Mouse (Mus musculus): Measurements from ENCODE around the gene Ms4a3.
A peak's percentile ranks its signal among the peaks of the same experiment; 100 is the strongest.

The Ms4a3 gene

GRCm38 (mm10) chr19:11640732-11641131, at the start of gene Ms4a3:
Gene Ms4a3 (minus strand): TSS chr19:11640851.
- DNase-seq (ENCODE audit: extremely low read depth, low read depth), result no peak

GRCm38 (mm10) chr19:11661562-11661961, 20.9 kb upstream of the Ms4a3 start:
- no peak for DNase-seq (ENCODE audit: extremely low read depth, low read depth)

- DNase-seq (ENCODE audit: extremely low read depth, low read depth), result no peak
These were observed 19.8 kb upstream of the Ms4a3 start, which contains the start of gene Oosp2 for GRCm38 (mm10) chr19:11660459-11660858. Gene Oosp2 (minus strand): TSS chr19:11660559.

GRCm38 (mm10) chr19:11659142-11659541, 18.5 kb upstream of the Ms4a3 start:
- DNase-seq (ENCODE audit: extremely low read depth, low read depth), result no peak

GRCm38 (mm10) chr19:11649564-11649963, 8.9 kb upstream of the Ms4a3 start:
- no peak for DNase-seq (ENCODE audit: extremely low read depth, low read depth)

GRCm38 (mm10) chr19:11646166-11646565, 5.5 kb upstream of the Ms4a3 start:
- no peak for DNase-seq (ENCODE audit: extremely low read depth, low read depth)

- no peak for DNase-seq (ENCODE audit: extremely low read depth, low read depth)
These were observed 1.6 kb downstream of the Ms4a3 start for GRCm38 (mm10) chr19:11639038-11639437.

GRCm38 (mm10) chr19:11635572-11635971, 5.1 kb downstream of the Ms4a3 start:
- DNase-seq (ENCODE audit: extremely low read depth, low read depth), result peak; percentile 82

GRCm38 (mm10) chr19:11634330-11634729, 6.3 kb downstream of the Ms4a3 start:
- peak; percentile 73 for DNase-seq (ENCODE audit: extremely low read depth, low read depth)

- DNase-seq (ENCODE audit: extremely low read depth, low read depth), result no peak
These were observed 6.9 kb downstream of the Ms4a3 start for GRCm38 (mm10) chr19:11633732-11634131.

GRCm38 (mm10) chr19:11625231-11625630, 15.4 kb downstream of the Ms4a3 start:
- DNase-seq (ENCODE audit: extremely low read depth, low read depth), result no peak

GRCm38 (mm10) chr19:11624800-11625199, 15.9 kb downstream of the Ms4a3 start:
- no peak for DNase-seq (ENCODE audit: extremely low read depth, low read depth)

GRCm38 (mm10) chr19:11623551-11623950, 17.1 kb downstream of the Ms4a3 start, which contains the start of gene Ms4a2:
Gene Ms4a2 (minus strand): TSS chr19:11623719.
- no peak for DNase-seq (ENCODE audit: extremely low read depth, low read depth)

GRCm38 (mm10) chr19:11617983-11618382, 22.7 kb downstream of the Ms4a3 start:
- DNase-seq (ENCODE audit: extremely low read depth, low read depth), result no peak

- no peak for DNase-seq (ENCODE audit: extremely low read depth, low read depth)
These were observed 25.8 kb downstream of the Ms4a3 start for GRCm38 (mm10) chr19:11614805-11615204.

- DNase-seq (ENCODE audit: extremely low read depth, low read depth), result no peak
These were observed 26.7 kb downstream of the Ms4a3 start for GRCm38 (mm10) chr19:11613776-11614443.

- DNase-seq (ENCODE audit: extremely low read depth, low read depth), result no peak
These were observed 27.6 kb downstream of the Ms4a3 start for GRCm38 (mm10) chr19:11613084-11613483.

GRCm38 (mm10) chr19:11612293-11612692, 28.4 kb downstream of the Ms4a3 start:
- no peak for DNase-seq (ENCODE audit: extremely low read depth, low read depth)

- no peak for DNase-seq (ENCODE audit: extremely low read depth, low read depth)
These were observed 29.1 kb downstream of the Ms4a3 start for GRCm38 (mm10) chr19:11611541-11611945.

GRCm38 (mm10) chr19:11608172-11608571, 32.5 kb downstream of the Ms4a3 start:
- no peak for DNase-seq (ENCODE audit: extremely low read depth, low read depth)

GRCm38 (mm10) chr19:11604603-11605002, 36.0 kb downstream of the Ms4a3 start, which contains the start of gene Ms4a6d:
Gene Ms4a6d (minus strand): TSS chr19:11604849.
- DNase-seq (ENCODE audit: extremely low read depth, low read depth), result no peak

- DNase-seq (ENCODE audit: extremely low read depth, low read depth), result no peak
These were observed 38.6 kb downstream of the Ms4a3 start for GRCm38 (mm10) chr19:11602026-11602425.

GRCm38 (mm10) chr19:11601349-11601748, 39.3 kb downstream of the Ms4a3 start:
- DNase-seq (ENCODE audit: extremely low read depth, low read depth), result no peak
